9 mouse cellular contexts compared by ENCODE assay signal in genomic region chr12:77638266-77638665, GRCm38 (mm10).
DNase-seq lines count a peak whose midpoint lies in the region; ATAC-seq lines count a peak whose summit lies in the region.
"Had no signal": no experiment of that assay in that cellular context is flagged by ENCODE, and none has a peak within 500 bp of the region (broad histone marks: within the 10 kb centered on the region; RNA-seq: fewer than 3 reads in every experiment).

No protein-coding gene starts in this region.

- H3K4me3 ChIP-seq in limb, embryonic 11.5 days (ENCODE audit: low read depth, low read length): no peak overlapping the region
- H3K4me3 ChIP-seq in limb, embryonic 10.5 days: no peak overlapping the region
- no peak overlapping the region for H3K4me3 ChIP-seq in forebrain, embryonic 12.5 days (replicated peaks)
- H3K4me3 ChIP-seq: erythroblast, embryonic 14.5 days had no signal

- 73% methylated on average over 7 of the region's 7 CpGs for WGBS in limb, embryonic 11.5 days
- 89% methylated on average over 7 of the region's 7 CpGs for WGBS in limb, embryonic 10.5 days
- WGBS in forebrain, embryonic 12.5 days: 82% methylated on average over 7 of the region's 7 CpGs

- H3K4me2 ChIP-seq in limb, embryonic 11.5 days (ENCODE audit: low read depth, severe bottlenecking): no peak overlapping the region
- no peak overlapping the region for H3K4me2 ChIP-seq in forebrain, embryonic 12.5 days

- H3K4me1 ChIP-seq in limb, embryonic 11.5 days (ENCODE audit: control insufficient read depth, insufficient read depth, low read length): no peaks in the 10 kb centered on the region; the same call in 1 of the 2 replicates
- H3K4me1 ChIP-seq in limb, embryonic 10.5 days: peaks cover 9% of the 10 kb centered on the region
- H3K4me1 ChIP-seq in forebrain, embryonic 12.5 days: 0 out of 2 replicates have a peak, but pooled peaks cover 6% of the 10 kb centered on the region

- H3K27me3 ChIP-seq in limb, embryonic 11.5 days (ENCODE audit: control insufficient read depth, insufficient read depth, low read length): no peaks in the 10 kb centered on the region
- no peaks in the 10 kb centered on the region for H3K27me3 ChIP-seq in limb, embryonic 10.5 days (ENCODE audit: low read depth, poor library complexity, severe bottlenecking)
- H3K27me3 ChIP-seq in forebrain, embryonic 12.5 days: no peaks in the 10 kb centered on the region

- ATAC-seq in limb, embryonic 11.5 days (ENCODE audit: insufficient number of reproducible peaks, low FRiP score, low TSS enrichment, low read depth): no peak
- no peak for ATAC-seq in forebrain, embryonic 12.5 days (ENCODE audit: low FRiP score)

- no peak overlapping the region for H3K9ac ChIP-seq in limb, embryonic 11.5 days (ENCODE audit: low read length)
- H3K9ac ChIP-seq in forebrain, embryonic 12.5 days: no peak overlapping the region

- no peaks in the 10 kb centered on the region for H3K9me3 ChIP-seq in limb, embryonic 11.5 days (ENCODE audit: control insufficient read depth, low read length)
- H3K9me3 ChIP-seq in limb, embryonic 10.5 days (replicated peaks): no peaks in the 10 kb centered on the region
- H3K9me3 ChIP-seq in forebrain, embryonic 12.5 days: no peaks in the 10 kb centered on the region

- H3K36me3 ChIP-seq in limb, embryonic 11.5 days (ENCODE audit: control insufficient read depth, insufficient read depth, low read length): no peaks in the 10 kb centered on the region
- H3K36me3 ChIP-seq in limb, embryonic 10.5 days: no peaks in the 10 kb centered on the region
- no peaks in the 10 kb centered on the region for H3K36me3 ChIP-seq in forebrain, embryonic 12.5 days (replicated peaks)

- no peak overlapping the region for H3K27ac ChIP-seq in limb, embryonic 11.5 days (replicated peaks; ENCODE audit: low read depth, low read length)
- no peak overlapping the region for H3K27ac ChIP-seq in limb, embryonic 10.5 days
- no peak overlapping the region for H3K27ac ChIP-seq in forebrain, embryonic 12.5 days

- DNase-seq in limb, embryonic 11.5 days (ENCODE audit: low spot score): peak; percentile 25
- DNase-seq in limb, embryonic 10.5 days (ENCODE audit: low spot score): no peak
- DNase-seq in adrenal gland, postnatal 10 days: peak; percentile 75
- DNase-seq in gastrocnemius, adult 18-20 months (ENCODE audit: low spot score): peak; percentile 83
- DNase-seq in kidney, postnatal 25 days: peak; percentile 25 to 40
- no peak for DNase-seq in urinary bladder, postnatal 36 days (ENCODE audit: low spot score in 2 of 2)
- no peak for DNase-seq in neural tube, embryonic 10.5 days (ENCODE audit: extremely low spot score, low spot score)

Comparison
In these comparisons a context has a peak if more than half of its experiments do, and no peak if none do; other contexts are left out.
1. DNase-seq: peak in limb, embryonic 11.5 days (single experiment), adrenal gland, postnatal 10 days (single experiment), gastrocnemius, adult 18-20 months (single experiment) and kidney, postnatal 25 days (2 of 2); none in limb, embryonic 10.5 days (single experiment), urinary bladder, postnatal 36 days (0 of 2) and neural tube, embryonic 10.5 days (single experiment).